Mouse (Mus musculus): Measurements from ENCODE around the gene Vmn1r28. TPM values are rescaled to one million over a fixed set of nuclear protein-coding genes. Genes with fewer than 3 reads are reported as not detected.
"Not testable (repeated sequence)": the region's sequence is repeated elsewhere in the genome, so short reads cannot be mapped to it uniquely, and the experiment has no call there.

Gene Vmn1r28
- polyA plus RNA-seq (2012; ENCODE audit: insufficient read depth, insufficient read length, missing spikeins) = not detected in 2 replicates

- Histone ChIP-seq H3K4me1 (ENCODE audit: control insufficient read depth, insufficient read depth, low read length) (no peaks in the 10 kb centered on the region), H3K4me3 (ENCODE audit: insufficient read depth, low read length) (no peak within 1 kb of the TSS), H3K27ac (ENCODE audit: insufficient read depth, low read depth, low read length) (no peak within 1 kb of the TSS)
- TF ChIP-seq CTCF (IDR thresholded peaks at IDR 0.05; ENCODE audit: low read depth, low read length) (no peak), POLR2A (IDR thresholded peaks at IDR 0.05; ENCODE audit: borderline replicate concordance, low read depth, low read length) (no peak)
Measured at GRCm38 (mm10) chr6:58261737-58262136, at the start of gene Vmn1r28. Gene Vmn1r28 (plus strand): TSS chr6:58262037.

DNA sequence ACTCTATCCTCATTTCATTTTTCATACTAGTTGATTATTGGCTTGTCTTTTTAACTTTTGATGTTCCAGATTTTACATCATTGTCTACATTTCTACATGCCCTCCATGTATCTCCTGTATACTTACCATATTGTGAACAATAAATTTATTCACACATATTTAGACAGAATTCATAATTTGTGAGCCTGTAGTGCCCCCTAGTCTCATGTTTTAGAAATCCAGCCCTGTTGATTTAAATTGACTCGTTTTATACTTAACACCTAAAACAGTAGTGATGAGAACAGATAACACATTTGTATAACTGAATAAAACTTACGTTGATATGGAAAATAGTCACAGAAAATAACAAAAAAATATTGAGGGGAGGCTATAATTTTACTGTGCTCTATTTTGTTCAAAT, 45.7 kb upstream of the Vmn1r28 start:
- Histone ChIP-seq H3K4me1 (ENCODE audit: control insufficient read depth, insufficient read depth, low read length) (no peaks in the 10 kb centered on the region), H3K4me3 (ENCODE audit: insufficient read depth, low read length) (no peak overlapping the region), H3K27ac (ENCODE audit: insufficient read depth, low read depth, low read length) (no peak overlapping the region)
- TF ChIP-seq POLR2A (IDR thresholded peaks at IDR 0.05; ENCODE audit: borderline replicate concordance, low read depth, low read length) = no peak
- TF ChIP-seq CTCF (IDR thresholded peaks at IDR 0.05; ENCODE audit: low read depth, low read length) = no peak

- TF ChIP-seq CTCF (IDR thresholded peaks at IDR 0.05; ENCODE audit: low read depth, low read length) (no peak), POLR2A (IDR thresholded peaks at IDR 0.05; ENCODE audit: borderline replicate concordance, low read depth, low read length) (no peak)
- H3K27ac ChIP-seq (ENCODE audit: insufficient read depth, low read depth, low read length) = no peak within 1 kb of the TSS
- no peaks in the 10 kb centered on the region for H3K4me1 ChIP-seq (ENCODE audit: control insufficient read depth, insufficient read depth, low read length)
- H3K4me3 ChIP-seq (ENCODE audit: insufficient read depth, low read length) = no peak within 1 kb of the TSS
Measured at GRCm38 (mm10) chr6:58218721-58219120, 43.1 kb upstream of the Vmn1r28 start, which contains the start of gene Vmn1r27. Gene Vmn1r27 (minus strand): TSS chr6:58218821.

- not testable (repeated sequence) for H3K27ac ChIP-seq (ENCODE audit: insufficient read depth, low read depth, low read length); H3K4me3 ChIP-seq (ENCODE audit: insufficient read depth, low read length); H3K4me1 ChIP-seq (ENCODE audit: control insufficient read depth, insufficient read depth, low read length)
Measured at GRCm38 (mm10) chr6:58279661-58280060, 17.8 kb downstream of the Vmn1r28 start.

- TF ChIP-seq CTCF (IDR thresholded peaks at IDR 0.05; ENCODE audit: low read depth, low read length) = no peak
- TF ChIP-seq POLR2A (IDR thresholded peaks at IDR 0.05; ENCODE audit: borderline replicate concordance, low read depth, low read length) = no peak
- Histone ChIP-seq H3K27ac (ENCODE audit: insufficient read depth, low read depth, low read length) (no peak overlapping the region), H3K4me3 (ENCODE audit: insufficient read depth, low read length) (no peak overlapping the region), H3K4me1 (ENCODE audit: control insufficient read depth, insufficient read depth, low read length) (no peaks in the 10 kb centered on the region)
Measured at GRCm38 (mm10) chr6:58292201-58292600, 30.4 kb downstream of the Vmn1r28 start.

GRCm38 (mm10) chr6:58298511-58298910, 36.7 kb downstream of the Vmn1r28 start:
- not testable (repeated sequence) for H3K27ac ChIP-seq (ENCODE audit: insufficient read depth, low read depth, low read length); H3K4me1 ChIP-seq (ENCODE audit: control insufficient read depth, insufficient read depth, low read length); H3K4me3 ChIP-seq (ENCODE audit: insufficient read depth, low read length)

DNA sequence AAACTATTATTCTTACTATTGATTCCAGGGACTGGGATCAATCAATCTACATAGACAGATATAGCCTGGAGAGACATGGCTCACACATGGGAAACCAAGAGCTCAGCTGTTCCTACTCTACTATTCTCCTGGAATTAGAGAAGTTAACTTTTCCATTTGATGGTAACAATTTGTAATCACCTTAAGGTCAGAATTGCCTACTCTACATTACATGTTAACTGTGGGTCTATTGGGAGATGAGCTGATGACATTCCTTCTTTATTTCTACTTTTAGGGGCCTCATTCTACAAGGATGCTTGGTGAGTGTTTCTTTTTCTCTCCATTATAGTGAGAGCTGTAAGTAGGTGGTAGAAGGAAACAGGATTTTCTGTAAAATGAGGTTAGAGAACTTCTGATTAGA, 39.4 kb downstream of the Vmn1r28 start, which contains the start of gene Vmn1r29:
TSS of gene Vmn1r29 (plus strand) at position 301 of the 400 bp plus-strand sequence.
- H3K4me3 ChIP-seq (ENCODE audit: insufficient read depth, low read length) = no peak within 1 kb of the TSS
- no peaks in the 10 kb centered on the region for H3K4me1 ChIP-seq (ENCODE audit: control insufficient read depth, insufficient read depth, low read length)
- TF ChIP-seq CTCF (IDR thresholded peaks at IDR 0.05; ENCODE audit: low read depth, low read length) (no peak), POLR2A (IDR thresholded peaks at IDR 0.05; ENCODE audit: borderline replicate concordance, low read depth, low read length) (no peak)

More for the DNA sequence above, 39.4 kb downstream of the Vmn1r28 start, which contains the start of gene Vmn1r29:
- no peak within 1 kb of the TSS for H3K27ac ChIP-seq (ENCODE audit: insufficient read depth, low read depth, low read length)

Other genes starting within 250 kb of the Vmn1r28 start
- gene Vmn1r26, start 246.9 kb upstream of the Vmn1r28 start, polyA plus RNA-seq (2012; ENCODE audit: insufficient read depth, insufficient read length, missing spikeins) = not detected in 2 replicates
- gene Vmn1r27, start 43.2 kb upstream of the Vmn1r28 start, polyA plus RNA-seq (2012; ENCODE audit: insufficient read depth, insufficient read length, missing spikeins) = not detected in 2 replicates
- not detected in 2 replicates for gene Vmn1r29, start 39.5 kb downstream of the Vmn1r28 start, polyA plus RNA-seq (2012; ENCODE audit: insufficient read depth, insufficient read length, missing spikeins)
- gene Vmn1r30, start 181.3 kb downstream of the Vmn1r28 start, polyA plus RNA-seq (2012; ENCODE audit: insufficient read depth, insufficient read length, missing spikeins) = not detected in 2 replicates
- not detected in 2 replicates for gene Vmn1r31, start 213.3 kb downstream of the Vmn1r28 start, polyA plus RNA-seq (2012; ENCODE audit: insufficient read depth, insufficient read length, missing spikeins)